Mouse (Mus musculus): ENCODE results near the gene Klhl3. TPM values are rescaled to one million over a fixed set of nuclear protein-coding genes. Genes with fewer than 3 reads are reported as not detected.

Klhl3 gene
- total and polyA plus RNA-seq, 2 experiments: 3.2 to 4.0 TPM

DNA sequence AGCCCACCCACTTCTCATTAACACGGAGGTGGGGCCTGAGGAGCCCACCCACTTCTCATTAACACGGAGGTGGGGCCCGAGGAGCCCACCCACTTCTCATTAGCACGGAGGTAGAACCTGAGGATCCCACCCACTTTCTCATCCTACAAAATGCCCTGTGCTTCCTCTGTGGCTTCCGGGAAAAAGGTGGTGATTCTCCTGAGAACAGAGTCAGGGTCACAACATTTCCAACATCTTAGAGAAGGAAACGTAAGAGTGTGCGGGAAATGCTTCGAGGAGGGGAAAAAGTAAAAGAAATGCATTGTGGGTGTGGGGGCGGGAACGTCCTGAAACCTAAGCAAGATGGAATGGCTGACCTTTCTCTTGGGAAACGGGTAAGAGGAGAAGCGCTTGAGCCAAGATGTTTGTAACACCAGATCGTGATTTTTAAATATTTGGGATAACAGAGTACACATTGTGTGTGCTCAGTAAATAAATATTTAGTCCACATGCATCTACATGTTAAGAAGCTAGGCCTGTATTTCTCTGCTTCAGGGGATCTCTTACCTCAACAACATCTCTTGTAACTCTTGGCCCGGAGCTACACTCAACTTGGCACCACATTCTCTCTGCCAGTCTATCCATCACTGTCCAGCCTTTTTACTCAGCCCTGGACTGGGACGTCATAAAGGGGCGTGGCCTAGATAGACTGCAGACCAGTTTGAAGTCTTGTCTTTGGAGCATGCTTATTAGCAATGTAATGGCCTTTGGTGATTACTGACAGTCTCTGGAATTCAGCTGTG, 105.9 kb downstream of the Klhl3 start:
- TF ChIP-seq CTCF (IDR thresholded peaks at IDR 0.05; ENCODE audit: low read depth, low read length) (no peak), POLR2A (IDR thresholded peaks at IDR 0.05; ENCODE audit: extremely low read depth, insufficient read depth, low read length) (no peak)
- H3K79me2 ChIP-seq (ENCODE audit: control insufficient read depth, insufficient read depth, low read length): no peaks in the 10 kb centered on the region
- H3K9ac ChIP-seq (ENCODE audit: low read depth, low read length): no peak overlapping the region
- no peak overlapping the region for H3K4me3 ChIP-seq (ENCODE audit: insufficient read depth, low read depth, low read length)
- no peaks in the 10 kb centered on the region for H3K27me3 ChIP-seq (ENCODE audit: control insufficient read depth, insufficient read depth, low read length)
- H3K4me1 ChIP-seq (ENCODE audit: control insufficient read depth, insufficient read depth, low read length): no peaks in the 10 kb centered on the region
- peaks cover 5% of the 10 kb centered on the region; the same call in 1 of the 2 replicates for H3K36me3 ChIP-seq (ENCODE audit: control insufficient read depth, insufficient read depth, low read length)
- 69% methylated on average over 16 of the region's 16 CpGs for WGBS
- no peak for DNase-seq (ENCODE audit: extremely low read depth, low read depth, low spot score)
- H3K27ac ChIP-seq (replicated peaks; ENCODE audit: insufficient read depth, low read depth, low read length): no peak overlapping the region

DNA sequence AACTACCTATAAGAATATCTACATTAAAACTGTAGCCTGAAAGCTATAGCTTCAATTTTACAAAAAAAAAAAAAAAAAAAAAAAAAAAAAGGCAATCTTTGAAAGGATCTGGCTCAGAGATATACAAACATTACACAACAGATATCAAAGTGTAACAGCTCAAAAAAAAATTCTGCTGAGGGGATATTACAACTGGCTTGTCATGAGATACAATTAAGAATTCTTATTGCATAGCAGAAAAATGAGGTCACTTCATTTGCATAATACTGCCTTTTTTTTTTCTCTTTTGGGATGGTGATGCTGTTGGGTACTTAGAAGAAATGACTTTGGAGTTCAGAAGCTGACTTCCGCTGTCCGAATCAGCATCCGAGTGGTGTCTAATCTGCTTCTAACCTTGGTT, 111.6 kb downstream of the Klhl3 start:
- DNase-seq (ENCODE audit: extremely low read depth, low read depth, low spot score): no peak
- peaks cover 2% of the 10 kb centered on the region; the same call in 1 of the 2 replicates for H3K36me3 ChIP-seq (ENCODE audit: control insufficient read depth, insufficient read depth, low read length)
- no peak for TF ChIP-seq POLR2A (IDR thresholded peaks at IDR 0.05; ENCODE audit: extremely low read depth, insufficient read depth, low read length)
- no peak for TF ChIP-seq CTCF (IDR thresholded peaks at IDR 0.05; ENCODE audit: low read depth, low read length)
- WGBS: 92% methylated on average over 3 of the region's 3 CpGs
- H3K4me1 ChIP-seq (ENCODE audit: control insufficient read depth, insufficient read depth, low read length): no peaks in the 10 kb centered on the region
- H3K79me2 ChIP-seq (ENCODE audit: control insufficient read depth, insufficient read depth, low read length): no peaks in the 10 kb centered on the region
- H3K9ac ChIP-seq (ENCODE audit: low read depth, low read length): no peak overlapping the region
- H3K27me3 ChIP-seq (ENCODE audit: control insufficient read depth, insufficient read depth, low read length): no peaks in the 10 kb centered on the region; the same call in 1 of the 2 replicates
- no peak overlapping the region for H3K4me3 ChIP-seq (ENCODE audit: insufficient read depth, low read depth, low read length)
- no peak overlapping the region for H3K27ac ChIP-seq (replicated peaks; ENCODE audit: insufficient read depth, low read depth, low read length)

DNA sequence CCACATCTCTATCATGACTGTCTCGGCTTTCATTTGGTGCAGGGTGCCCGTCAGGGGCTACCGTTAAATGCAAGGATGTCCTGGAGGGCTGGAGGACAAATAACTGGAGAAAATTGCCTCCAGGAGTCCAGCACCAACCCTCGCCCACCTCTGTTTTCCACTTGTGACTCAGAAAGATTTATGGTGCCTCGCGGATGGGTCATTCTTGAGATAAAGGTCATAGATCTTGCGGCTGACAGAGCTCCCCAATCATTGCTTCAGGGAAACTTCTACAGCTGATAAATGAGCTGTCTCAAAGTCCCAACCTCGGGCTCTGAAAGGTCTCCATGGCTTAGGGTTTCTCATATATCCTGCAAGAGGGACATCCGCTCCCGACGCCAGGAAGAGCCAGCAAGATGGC, 116.9 kb downstream of the Klhl3 start:
- H3K36me3 ChIP-seq (ENCODE audit: control insufficient read depth, insufficient read depth, low read length): no peaks in the 10 kb centered on the region
- no peak overlapping the region for H3K9ac ChIP-seq (ENCODE audit: low read depth, low read length)
- no peaks in the 10 kb centered on the region for H3K79me2 ChIP-seq (ENCODE audit: control insufficient read depth, insufficient read depth, low read length)
- H3K27me3 ChIP-seq (ENCODE audit: control insufficient read depth, insufficient read depth, low read length): no peaks in the 10 kb centered on the region; the same call in 1 of the 2 replicates
- H3K4me3 ChIP-seq (ENCODE audit: insufficient read depth, low read depth, low read length): no peak overlapping the region
- no peak overlapping the region for H3K27ac ChIP-seq (replicated peaks; ENCODE audit: insufficient read depth, low read depth, low read length)
- DNase-seq (ENCODE audit: extremely low read depth, low read depth, low spot score): no peak
- WGBS: 80% methylated on average over 11 of the region's 11 CpGs
- no peaks in the 10 kb centered on the region for H3K4me1 ChIP-seq (ENCODE audit: control insufficient read depth, insufficient read depth, low read length)
- no peak for TF ChIP-seq POLR2A (IDR thresholded peaks at IDR 0.05; ENCODE audit: extremely low read depth, insufficient read depth, low read length)
- no peak for TF ChIP-seq CTCF (IDR thresholded peaks at IDR 0.05; ENCODE audit: low read depth, low read length)

DNA sequence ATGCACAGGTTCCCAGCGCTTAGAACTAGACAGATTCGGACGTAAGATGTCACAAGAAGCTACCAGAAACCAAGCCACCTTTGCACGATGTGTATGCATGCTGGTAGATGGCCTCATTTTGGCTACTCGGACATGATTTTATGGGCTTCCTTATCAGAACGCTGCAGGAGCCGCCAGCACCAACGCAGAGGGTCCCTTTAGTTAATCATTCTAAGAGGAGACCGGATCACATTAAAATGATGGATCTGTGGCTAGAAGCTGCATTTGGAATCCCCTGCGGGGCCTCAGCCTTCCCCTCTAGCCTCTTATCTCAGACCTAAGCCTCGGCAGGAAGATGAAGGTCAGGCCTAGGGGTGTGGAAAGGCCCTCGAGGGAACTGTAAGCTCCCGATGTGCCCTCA, 117.5 kb downstream of the Klhl3 start:
- no peaks in the 10 kb centered on the region for H3K36me3 ChIP-seq (ENCODE audit: control insufficient read depth, insufficient read depth, low read length)
- H3K27ac ChIP-seq (replicated peaks; ENCODE audit: insufficient read depth, low read depth, low read length): no peak overlapping the region
- H3K79me2 ChIP-seq (ENCODE audit: control insufficient read depth, insufficient read depth, low read length): no peaks in the 10 kb centered on the region
- TF ChIP-seq POLR2A (IDR thresholded peaks at IDR 0.05; ENCODE audit: extremely low read depth, insufficient read depth, low read length) (no peak), CTCF (IDR thresholded peaks at IDR 0.05; ENCODE audit: low read depth, low read length) (no peak)
- H3K4me3 ChIP-seq (ENCODE audit: insufficient read depth, low read depth, low read length): no peak overlapping the region
- H3K9ac ChIP-seq (ENCODE audit: low read depth, low read length): no peak overlapping the region
- no peaks in the 10 kb centered on the region for H3K4me1 ChIP-seq (ENCODE audit: control insufficient read depth, insufficient read depth, low read length)
- DNase-seq (ENCODE audit: extremely low read depth, low read depth, low spot score): no peak
- no peaks in the 10 kb centered on the region; the same call in 1 of the 2 replicates for H3K27me3 ChIP-seq (ENCODE audit: control insufficient read depth, insufficient read depth, low read length)
- WGBS: 31% methylated on average over 13 of the region's 13 CpGs

DNA sequence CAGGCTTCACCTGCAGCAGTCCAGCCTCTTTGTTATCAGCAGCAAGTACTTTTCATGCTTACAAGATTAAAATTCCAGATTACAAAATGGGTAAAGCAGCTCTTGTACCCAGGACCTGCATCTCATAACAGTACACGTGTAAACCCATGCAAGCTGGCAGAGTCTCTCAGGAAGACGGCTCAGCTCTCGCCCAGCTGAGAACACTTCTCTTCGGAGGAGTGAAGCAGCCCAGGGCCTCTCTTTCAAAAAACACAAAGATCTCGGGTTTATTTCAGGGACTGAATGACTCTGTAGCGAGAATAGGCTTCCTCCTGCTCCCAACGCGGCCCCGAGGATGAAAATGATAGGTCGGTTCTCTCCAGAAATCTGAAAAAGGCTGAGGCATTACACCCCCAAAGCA, 128.8 kb downstream of the Klhl3 start:
- 89% methylated on average over 10 of the region's 10 CpGs for WGBS
- no peak overlapping the region for H3K4me3 ChIP-seq (ENCODE audit: insufficient read depth, low read depth, low read length)
- H3K79me2 ChIP-seq (ENCODE audit: control insufficient read depth, insufficient read depth, low read length): no peaks in the 10 kb centered on the region

DNA sequence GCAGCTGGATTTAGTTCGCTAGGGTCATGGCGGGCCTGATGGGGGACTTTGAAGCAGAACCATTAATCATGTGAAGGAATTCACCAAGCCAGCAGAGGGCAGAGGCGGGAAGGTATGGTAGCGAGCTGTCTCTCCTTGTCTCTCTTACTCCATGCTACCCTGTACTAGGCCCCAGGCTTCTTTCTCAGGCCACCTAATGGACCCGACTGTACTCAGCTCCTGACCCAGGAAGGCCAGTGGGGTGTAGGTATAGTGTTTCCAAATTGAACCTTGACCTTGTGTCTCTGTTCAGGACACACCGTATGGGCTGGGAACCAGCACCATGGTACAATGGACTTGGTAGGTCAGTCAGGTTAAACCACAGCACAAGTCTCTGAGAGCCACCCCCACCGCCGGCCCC, 129.2 kb downstream of the Klhl3 start:
- H3K4me3 ChIP-seq (ENCODE audit: insufficient read depth, low read depth, low read length): no peak overlapping the region
- no peaks in the 10 kb centered on the region for H3K36me3 ChIP-seq (ENCODE audit: control insufficient read depth, insufficient read depth, low read length)
- H3K27me3 ChIP-seq (ENCODE audit: control insufficient read depth, insufficient read depth, low read length): no peaks in the 10 kb centered on the region
- H3K27ac ChIP-seq (replicated peaks; ENCODE audit: insufficient read depth, low read depth, low read length): no peak overlapping the region
- H3K9ac ChIP-seq (ENCODE audit: low read depth, low read length): no peak overlapping the region
- no peak for TF ChIP-seq POLR2A (IDR thresholded peaks at IDR 0.05; ENCODE audit: extremely low read depth, insufficient read depth, low read length)
- no peak for TF ChIP-seq CTCF (IDR thresholded peaks at IDR 0.05; ENCODE audit: low read depth, low read length)
- no peaks in the 10 kb centered on the region for H3K4me1 ChIP-seq (ENCODE audit: control insufficient read depth, insufficient read depth, low read length)
- H3K79me2 ChIP-seq (ENCODE audit: control insufficient read depth, insufficient read depth, low read length): no peaks in the 10 kb centered on the region
- no peak for DNase-seq (ENCODE audit: extremely low read depth, low read depth, low spot score)
- 50% methylated on average over 8 of the region's 8 CpGs for WGBS

More for the DNA sequence above, 128.8 kb downstream of the Klhl3 start:
- no peak for DNase-seq (ENCODE audit: extremely low read depth, low read depth, low spot score)
- Histone ChIP-seq H3K27ac (replicated peaks; ENCODE audit: insufficient read depth, low read depth, low read length) (no peak overlapping the region), H3K27me3 (ENCODE audit: control insufficient read depth, insufficient read depth, low read length) (no peaks in the 10 kb centered on the region), H3K36me3 (ENCODE audit: control insufficient read depth, insufficient read depth, low read length) (no peaks in the 10 kb centered on the region), H3K4me1 (ENCODE audit: control insufficient read depth, insufficient read depth, low read length) (no peaks in the 10 kb centered on the region), H3K9ac (ENCODE audit: low read depth, low read length) (no peak overlapping the region)
- no peak for TF ChIP-seq POLR2A (IDR thresholded peaks at IDR 0.05; ENCODE audit: extremely low read depth, insufficient read depth, low read length)
- TF ChIP-seq CTCF (IDR thresholded peaks at IDR 0.05; ENCODE audit: low read depth, low read length): no peak
